Mouse (Mus musculus): ENCODE measurements around the gene Smurf1.

DNA sequence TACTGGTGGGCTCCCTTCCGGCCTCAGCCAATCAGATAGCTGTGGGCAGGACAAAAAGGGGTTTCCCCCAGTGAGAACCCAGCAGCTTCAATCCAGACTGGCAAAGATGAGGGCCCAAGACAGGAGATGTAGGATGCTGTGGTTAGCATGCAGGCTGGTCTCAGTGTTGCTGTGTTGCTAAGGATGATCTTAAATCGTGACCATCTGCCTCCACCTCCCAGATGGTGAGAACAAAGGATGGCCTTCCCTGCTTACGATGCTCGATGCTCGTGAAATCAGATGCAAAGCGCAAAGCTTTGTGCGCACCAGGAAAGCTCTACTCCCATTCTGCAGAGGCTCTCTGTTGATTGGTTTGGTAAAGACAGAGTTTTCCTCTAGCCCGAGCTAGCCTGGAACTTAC lies 104.7 kb downstream of the Smurf1 start:
- TF ChIP-seq POLR2A (IDR thresholded peaks at IDR 0.05; ENCODE audit: control insufficient read depth, extremely low read depth, insufficient read depth, low read length, poor library complexity) (no peak), CTCF (IDR thresholded peaks at IDR 0.05; ENCODE audit: borderline replicate concordance, control insufficient read depth, extremely low read depth, insufficient read depth, low read length, poor library complexity) (no peak)

Data from thymus, adult 2 months (tissue).